8 mouse cellular contexts compared by ENCODE assay signal in genomic region chr12:31116005-31116466, GRCm38 (mm10). TPM values are rescaled to one million over a fixed set of nuclear protein-coding genes. Genes with fewer than 3 reads are reported as not detected.
DNase-seq lines count a peak whose midpoint lies in the region; ATAC-seq and TF ChIP-seq lines count a peak whose summit lies in the region.
"Had no signal": no experiment of that assay in that cellular context is flagged by ENCODE, and none has a peak within 500 bp of the region (broad histone marks: within the 10 kb centered on the region; RNA-seq: fewer than 3 reads in every experiment).

No protein-coding gene starts in this region.

- no peaks in the 10 kb centered on the region for H3K79me2 ChIP-seq in CH12.LX (replicated peaks; ENCODE audit: control insufficient read depth, extremely low read depth, insufficient read depth, poor library complexity, severe bottlenecking)

- CTCF ChIA-PET in Patski (lab: Charles Lee) = interaction anchor here (0.7 to 1.0 kb wide), 3 partner anchors 148 to 231 kb away, joined by 3 to 4 read pairs (median 3); no protein-coding TSS in a partner anchor

- H3K4me3 ChIP-seq in CH12.LX (replicated peaks in 1 of 3; ENCODE audit: low read depth in 2 of 3, low read length in 2 of 3, poor library complexity in 1 of 3) = no peak overlapping the region

- H3K27me3 ChIP-seq in CH12.LX (replicated peaks) (no peaks in the 10 kb centered on the region), Patski (no peaks in the 10 kb centered on the region)

- dilution Hi-C loops in CH12.LX (cut with MboI; ENCODE audit: extremely low pct_ligation_motif_present, extremely low pct_unique_long_range_greater_than_20kb, low sequenced_read_pairs) = no loop called here

- no peak overlapping the region for H3K27ac ChIP-seq in CH12.LX (ENCODE audit: insufficient read depth, low read depth)

- H3K9ac ChIP-seq in CH12.LX (ENCODE audit: insufficient read depth, low read depth) = no peak overlapping the region

- no peaks in the 10 kb centered on the region; a peak in 1 of 4 replicates for H3K4me1 ChIP-seq in CH12.LX (ENCODE audit: control insufficient read depth in 1 of 2, insufficient read depth in 2 of 2)

- TF ChIP-seq RAD21 in CH12.LX (IDR thresholded peaks at IDR 0.05; ENCODE audit: low read depth, low read length) = peak; percentile 76

- H3K36me3 ChIP-seq in CH12.LX (replicated peaks in 1 of 2; ENCODE audit: control insufficient read depth in 1 of 2, insufficient read depth in 1 of 2, low read length in 1 of 2) = no peaks in the 10 kb centered on the region

- DNase-seq in CH12.LX (ENCODE audit: extremely low read depth) (peak; percentile 62), Patski (ENCODE audit: low read depth, low spot score) (no peak)
- DNase-seq in cerebellum, postnatal 36 days = peak; percentile 49 to 59
- DNase-seq in gastrocnemius, postnatal 4 days (ENCODE audit: low spot score in 2 of 2) = peak; percentile 31 to 59
- peak; percentile 37 for DNase-seq in layer of hippocampus, adult 11-12 months (ENCODE audit: low spot score)
- DNase-seq in lung, postnatal 10 days = peak; percentile 66
- DNase-seq in skeletal muscle tissue, adult 2 months (ENCODE audit: low read depth, low spot score) = peak; percentile 21

- no peak for TF ChIP-seq EP300 in CH12.LX (IDR thresholded peaks at IDR 0.05; ENCODE audit: low read length)

- H3K4me2 ChIP-seq in CH12.LX (ENCODE audit: insufficient read depth, low read depth, poor library complexity, severe bottlenecking) = no peak overlapping the region

- no peaks in the 10 kb centered on the region for H3K9me3 ChIP-seq in CH12.LX (replicated peaks; ENCODE audit: low read length)

- peak; percentile 57 for ATAC-seq in Patski

- no peak for TF ChIP-seq POLR2A in CH12.LX (IDR thresholded peaks at IDR 0.05; ENCODE audit: low read depth, low read length)

- in situ Hi-C loops in CH12.LX (cut with MboI; ENCODE audit: low pct_ligation_motif_present, low pct_unique_long_range_greater_than_20kb, low sequenced_read_pairs) = no loop called here
- in situ Hi-C loops in Patski (cut with MboI; ENCODE audit: low pct_unique_long_range_greater_than_20kb) = loop anchor here (10.0 kb wide), 1 partner anchor 111 kb away; no protein-coding TSS in a partner anchor

- TF ChIP-seq CTCF in CH12.LX (conservative IDR thresholded peaks at IDR 0.05 in 1 of 2, IDR thresholded peaks at IDR 0.05 in 1 of 2; ENCODE audit: low read depth in 2 of 2, low read length in 2 of 2) (peak; percentile 76 to 82), Patski (IDR thresholded peaks at IDR 0.05) (peak; percentile 89)

- POLR2A ChIA-PET in Patski (lab: Charles Lee) = no interaction called here

TF ChIP-seq in CH12.LX, 34 proteins besides CTCF, POLR2A, EP300 and RAD21:
- TF ChIP-seq SIN3A (IDR thresholded peaks at IDR 0.05; ENCODE audit: low read length) = no peak
- TF ChIP-seq MXI1 (IDR thresholded peaks at IDR 0.05; ENCODE audit: low read depth, low read length) = no peak
- TF ChIP-seq ZMIZ1 (IDR thresholded peaks at IDR 0.05; ENCODE audit: low read depth, low read length) = no peak
- 0 out of 2 replicates have a peak, but pooled peaks have one; percentile 23 for TF ChIP-seq NELFE (IDR thresholded peaks at IDR 0.05; ENCODE audit: low read depth, low read length)
- no peak for TF ChIP-seq USF2 (conservative IDR thresholded peaks at IDR 0.05; ENCODE audit: low read depth, low read length)
- no peak for TF ChIP-seq PAX5 (IDR thresholded peaks at IDR 0.05; ENCODE audit: low read length)
- no peak for TF ChIP-seq MYC (IDR thresholded peaks at IDR 0.05; ENCODE audit: low read depth, low read length)
- no peak for TF ChIP-seq GABPA (IDR thresholded peaks at IDR 0.05; ENCODE audit: insufficient replicate concordance, low read depth, low read length)
- TF ChIP-seq ETS1 (conservative IDR thresholded peaks at IDR 0.05; ENCODE audit: low read depth, low read length) = no peak
- no peak for TF ChIP-seq ZC3H11A (IDR thresholded peaks at IDR 0.05; ENCODE audit: low read depth, low read length)
- TF ChIP-seq SMC3 (IDR thresholded peaks at IDR 0.05; ENCODE audit: low read depth, low read length) = peak; percentile 71
- TF ChIP-seq TBP (conservative IDR thresholded peaks at IDR 0.05; ENCODE audit: low read depth, low read length) = no peak
TF ChIP-seq in CH12.LX: peak in this region for 2.

RNA-seq across cellular contexts. Expression of gene Fam110c, which starts 42.4 kb away (rescaled TPM):
- total RNA-seq in CH12.LX (2012; rRNA removed) (not detected in 2 replicates), CH12.LX (2014; rRNA removed) (not detected in 2 replicates)
- polyA plus RNA-seq in CH12.LX (2012; ENCODE audit: insufficient read length, low read depth) (0.10 TPM in 1 of 2 replicates, not detected in the other), Patski (2021) (not detected)
- total RNA-seq in gastrocnemius, postnatal 4 days (2021) = under 1 TPM; 0.22 to 0.23 TPM
- total RNA-seq: layer of hippocampus, adult 18-20 months had no signal
